Mouse (Mus musculus): ENCODE measurements around the gene Socs5.

Socs5 gene

GRCm38 (mm10) chr17:87169076-87169475 lies 61.6 kb downstream of the Socs5 start:
- no peak for DNase-seq

DNA sequence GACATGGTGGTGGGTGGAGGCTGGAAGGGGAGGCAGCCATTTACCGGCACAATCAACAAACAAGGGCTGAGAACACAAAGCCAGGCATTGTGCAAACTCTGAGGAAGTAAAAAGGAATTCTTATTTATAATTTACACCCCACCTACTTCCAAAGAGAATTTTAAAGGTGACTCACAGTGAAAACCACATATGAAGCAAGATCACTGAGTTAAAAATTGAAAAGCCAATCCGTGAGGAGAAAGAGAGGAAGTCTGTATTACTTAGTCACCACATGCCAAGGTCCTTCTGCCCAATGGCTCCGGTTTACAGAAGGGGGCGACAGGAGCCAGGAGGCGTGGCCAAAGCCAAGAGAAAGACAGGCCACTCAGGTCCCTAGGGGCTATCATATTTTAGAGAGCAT lies 62.9 kb downstream of the Socs5 start:
- DNase-seq: no peak

DNA sequence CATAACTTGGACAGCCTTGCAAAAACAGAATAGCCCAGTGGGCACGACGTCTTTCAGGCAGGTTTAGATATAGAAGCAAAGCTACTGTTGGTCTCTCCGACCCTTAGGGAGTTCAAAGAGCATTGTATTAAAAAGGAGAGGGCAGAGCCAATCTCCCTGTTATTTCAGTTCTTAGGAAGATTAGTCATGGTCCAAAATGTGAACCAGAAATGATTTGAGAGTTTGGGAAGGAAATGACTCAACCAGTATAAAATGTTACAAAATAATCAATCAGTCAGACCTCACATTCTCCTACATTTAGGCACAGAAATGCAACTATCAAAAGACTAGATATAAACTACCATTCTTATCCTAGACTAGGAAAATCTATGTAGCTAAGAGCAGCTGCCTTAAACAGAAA lies 64.6 kb downstream of the Socs5 start:
- DNase-seq: no peak

DNA sequence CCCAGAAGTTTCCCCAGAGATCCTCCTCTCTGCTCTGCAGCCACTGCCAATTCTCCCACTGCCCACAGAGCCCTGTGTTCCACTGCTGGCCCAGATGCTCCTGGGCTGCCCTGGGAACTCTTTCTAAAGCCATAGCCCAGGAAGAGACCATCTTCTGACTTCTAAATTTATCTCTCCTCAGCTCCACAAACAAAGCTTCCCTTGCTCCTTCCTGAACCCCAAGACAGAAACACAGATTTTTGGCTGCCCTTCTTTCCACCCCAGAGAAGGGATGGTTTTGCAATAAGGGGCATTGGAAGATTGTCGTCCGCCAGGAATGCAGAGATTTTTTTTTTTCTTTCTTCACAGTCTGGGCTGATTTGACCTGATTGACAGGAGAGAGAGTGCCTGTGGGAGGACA lies 66.5 kb downstream of the Socs5 start:
- no peak for DNase-seq

- DNase-seq: no peak
These were observed 67.3 kb downstream of the Socs5 start for GRCm38 (mm10) chr17:87174651-87175331.

DNA sequence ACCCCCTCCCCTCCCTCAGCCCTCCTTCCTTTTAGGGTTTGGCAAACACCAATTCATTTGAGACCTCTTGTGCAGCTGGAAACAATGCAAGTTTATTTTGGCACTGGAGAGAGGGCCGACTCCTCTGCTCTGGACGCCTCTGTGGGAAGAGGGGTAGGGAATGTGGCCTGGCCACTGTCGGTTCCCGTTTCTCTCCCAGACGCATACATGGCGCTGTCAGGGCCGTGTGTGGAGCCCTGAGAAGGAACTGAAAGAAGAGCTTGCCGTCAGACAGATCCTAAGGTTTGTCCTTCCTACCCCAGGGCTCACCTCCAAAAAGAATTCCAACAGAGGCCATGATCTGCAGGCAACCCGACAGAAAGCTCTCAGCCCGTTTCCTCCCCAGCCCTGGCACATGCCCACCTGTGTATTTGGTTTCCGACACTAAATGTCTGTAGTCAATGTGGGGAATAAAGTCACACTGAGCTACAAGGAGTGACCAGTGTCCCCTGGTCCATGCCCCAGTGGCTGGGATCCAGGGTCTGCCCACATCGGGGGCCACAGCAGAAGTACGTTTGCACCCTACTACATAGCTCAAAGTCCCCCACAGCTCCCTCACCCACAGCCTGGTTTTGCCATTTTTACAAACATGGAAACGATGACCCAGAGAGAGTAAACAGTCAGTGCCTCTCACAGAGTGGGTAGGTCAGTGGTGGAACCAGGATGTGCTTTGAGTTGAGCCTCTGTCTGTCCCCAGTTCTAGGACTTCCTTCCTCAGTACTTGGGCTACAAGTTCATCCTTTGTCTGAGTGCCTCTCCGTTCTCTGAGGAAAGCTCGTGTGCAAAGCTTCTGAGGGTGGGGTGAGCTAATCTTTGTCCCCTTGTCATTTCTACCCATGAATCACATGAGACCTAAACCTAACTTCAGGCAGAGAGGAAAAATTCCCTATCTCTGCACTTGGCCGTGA lies 68.9 kb downstream of the Socs5 start:
- DNase-seq: no peak

- DNase-seq: peak; percentile 54 to 70
These were observed 71.4 kb downstream of the Socs5 start for GRCm38 (mm10) chr17:87178596-87179590.

DNA sequence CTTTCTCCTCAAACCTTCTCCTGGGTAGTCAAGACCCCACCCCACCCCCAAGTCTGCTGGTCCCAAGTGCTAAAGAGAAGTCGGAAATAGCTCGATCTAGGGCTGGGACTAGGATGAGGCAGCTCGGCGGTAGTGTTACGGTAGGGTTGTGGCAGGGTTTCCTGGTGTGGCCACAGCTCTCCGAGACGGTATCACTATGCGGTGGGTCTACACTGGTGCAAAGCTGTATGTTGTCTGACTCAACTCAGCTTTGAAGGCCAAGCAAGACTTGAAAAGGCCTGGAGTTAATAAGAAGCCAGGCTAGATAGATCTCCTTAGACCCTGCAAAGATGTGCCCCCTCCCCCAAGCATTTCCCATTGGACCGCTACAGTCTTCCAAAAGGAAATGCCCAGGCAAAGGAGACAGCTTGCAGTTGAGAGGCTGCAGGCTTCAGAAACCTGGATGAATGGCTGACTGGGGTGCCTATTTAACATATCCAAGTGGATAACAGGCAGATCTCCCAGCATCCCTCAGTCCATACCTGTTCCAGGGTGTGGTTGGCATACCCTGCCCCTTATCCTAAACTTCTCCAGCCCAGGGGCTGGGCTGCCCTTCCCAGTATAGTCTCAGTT lies 72.6 kb downstream of the Socs5 start:
- no peak for DNase-seq

DNA sequence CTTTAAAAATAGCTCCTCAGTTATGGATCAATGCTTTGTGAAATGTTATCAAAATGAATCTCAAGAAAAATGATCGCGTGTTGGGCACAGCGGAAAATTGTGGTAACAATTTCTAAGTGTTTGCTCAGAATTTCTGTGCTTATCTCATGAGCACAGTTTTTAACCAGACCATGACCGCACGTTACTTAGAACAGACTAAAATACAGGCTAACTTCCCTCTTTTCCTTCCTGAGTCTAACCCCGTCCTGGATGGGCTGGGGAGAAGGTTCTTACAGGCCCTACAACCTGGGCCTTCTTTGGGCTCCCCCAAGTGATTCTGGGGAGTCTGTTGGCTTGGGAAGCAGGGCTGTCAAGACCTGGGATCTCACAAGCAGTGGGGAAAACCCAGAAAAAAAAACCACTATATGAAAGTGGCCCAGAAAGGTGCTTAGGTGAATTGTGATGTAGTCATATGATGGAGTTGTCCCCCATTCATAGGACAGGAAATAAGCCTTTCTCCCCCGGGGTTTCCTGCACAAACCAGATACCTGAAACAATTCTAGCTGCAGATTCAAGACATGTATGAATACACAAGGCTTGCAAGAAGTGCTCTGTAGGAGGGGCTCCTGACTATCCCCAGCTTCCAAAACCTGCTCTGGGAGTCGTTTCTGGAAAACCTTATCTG lies 74.3 kb downstream of the Socs5 start:
- no peak for DNase-seq

DNA sequence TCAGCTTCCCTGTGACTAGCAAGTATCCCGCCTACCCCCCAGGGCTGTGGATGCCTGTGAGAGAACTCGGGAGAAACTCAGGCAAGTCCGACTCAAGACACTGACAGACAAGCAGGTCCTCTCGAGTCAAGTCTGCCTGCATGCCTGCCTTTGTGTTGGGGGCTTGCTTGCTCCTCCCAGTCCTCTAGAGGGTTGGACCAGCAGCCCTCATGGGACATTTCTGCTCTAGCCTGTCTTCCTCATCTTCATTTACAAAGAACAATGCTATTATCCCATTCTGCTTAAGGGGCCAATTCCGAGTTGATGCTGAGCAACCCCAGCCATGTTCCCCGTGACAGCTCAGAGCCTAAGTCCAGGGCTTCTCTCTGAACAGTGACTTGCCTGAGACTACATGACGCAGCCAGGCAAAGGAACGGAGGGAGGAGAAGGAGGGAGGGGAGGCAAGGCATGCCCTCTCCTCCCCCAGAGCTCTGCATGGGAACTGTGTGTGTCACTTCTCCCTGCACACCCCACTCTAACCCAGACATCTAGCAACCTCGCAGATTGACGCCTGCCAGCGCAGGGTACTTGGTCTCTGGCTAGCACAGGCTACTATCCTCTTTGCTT lies 78.1 kb downstream of the Socs5 start:
- DNase-seq: no peak

DNA sequence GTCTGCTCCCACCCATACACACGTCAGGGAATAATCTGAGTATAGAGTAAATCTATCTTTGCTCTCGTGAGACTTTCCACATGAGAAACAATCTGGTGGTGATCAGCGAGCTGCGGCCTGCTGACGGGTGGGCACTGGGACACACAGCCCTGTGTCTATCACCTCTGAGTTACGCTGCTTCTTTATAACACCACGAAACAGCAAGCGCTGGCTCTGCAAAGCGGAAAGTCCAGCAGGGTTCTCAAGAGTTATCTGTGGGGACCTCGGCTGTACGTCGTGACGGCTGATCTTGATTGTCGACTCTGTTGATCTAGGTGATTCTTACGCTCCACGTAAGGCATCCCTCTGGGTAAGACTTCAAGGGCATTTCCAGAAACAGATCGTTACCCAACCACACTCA lies 79.5 kb downstream of the Socs5 start:
- DNase-seq: no peak
